Mouse (Mus musculus): Measurements from ENCODE around the gene Gucd1. TPM values are rescaled to one million over a fixed set of nuclear protein-coding genes. Genes with fewer than 3 reads are reported as not detected.
"Not testable (repeated sequence)": the region's sequence is repeated elsewhere in the genome, so short reads cannot be mapped to it uniquely, and the experiment has no call there.

Gene Gucd1
- polyA plus RNA-seq, 1 experiment from 2014 or later: 48.7 TPM

GRCm38 (mm10) chr10:75462728-75463127, 55.0 kb downstream of the Gucd1 start:
- Histone ChIP-seq H3K27me3 (no peaks in the 10 kb centered on the region), H3K4me1 (replicated peaks) (no peaks in the 10 kb centered on the region), H3K9me3 (replicated peaks) (no peaks in the 10 kb centered on the region), H3K36me3 (no peaks in the 10 kb centered on the region), H3K27ac (no peak overlapping the region), H3K4me2 (no peak overlapping the region), H3K9ac (no peak overlapping the region), H3K4me3 (replicated peaks) (no peak overlapping the region)
- DNase-seq: no peak
- 76% methylated on average over 3 of the region's 3 CpGs for WGBS (ENCODE audit: insufficient replicate concordance)
- no peak for ATAC-seq (ENCODE audit: low read depth)

DNA sequence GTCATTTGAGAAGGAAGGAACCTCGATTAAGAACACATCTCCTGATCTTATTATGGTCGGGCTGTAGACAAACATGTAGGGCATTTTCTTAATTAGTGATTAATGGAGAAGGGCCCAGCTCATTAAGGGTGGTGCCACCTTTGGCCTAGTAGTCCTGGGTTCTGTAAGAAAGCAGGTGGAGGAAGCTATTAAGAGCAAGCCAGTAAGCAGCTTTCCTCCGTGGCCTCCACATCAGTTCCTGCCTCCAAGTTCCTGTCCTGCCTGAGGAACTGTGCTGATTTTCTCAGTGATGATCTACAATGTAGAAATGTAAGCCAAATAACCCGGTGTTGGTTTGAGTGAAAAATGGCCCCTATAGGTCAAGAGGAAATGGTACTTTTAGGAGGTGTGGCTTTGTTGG, 59.4 kb downstream of the Gucd1 start:
- Histone ChIP-seq H3K36me3 (no peaks in the 10 kb centered on the region), H3K27me3 (no peaks in the 10 kb centered on the region), H3K27ac (no peak overlapping the region), H3K4me2 (no peak overlapping the region), H3K9ac (no peak overlapping the region), H3K4me3 (replicated peaks) (no peak overlapping the region), H3K9me3 (replicated peaks) (no peaks in the 10 kb centered on the region), H3K4me1 (replicated peaks) (no peaks in the 10 kb centered on the region)
- no peak for ATAC-seq (ENCODE audit: low read depth)
- DNase-seq: no peak
- 51% methylated on average over 4 of the region's 4 CpGs for WGBS (ENCODE audit: insufficient replicate concordance)

GRCm38 (mm10) chr10:75457852-75458251, 59.9 kb downstream of the Gucd1 start:
- Histone ChIP-seq H3K27ac (no peak overlapping the region), H3K36me3 (no peaks in the 10 kb centered on the region), H3K4me1 (replicated peaks) (no peaks in the 10 kb centered on the region), H3K9ac (no peak overlapping the region), H3K9me3 (replicated peaks) (no peaks in the 10 kb centered on the region), H3K4me2 (no peak overlapping the region), H3K4me3 (replicated peaks) (no peak overlapping the region), H3K27me3 (no peaks in the 10 kb centered on the region)
- WGBS (ENCODE audit: insufficient replicate concordance): 55% methylated on average over 1 of the region's 1 CpGs
- ATAC-seq (ENCODE audit: low read depth) (no peak), DNase-seq (no peak)

GRCm38 (mm10) chr10:75456061-75456831, 61.5 kb downstream of the Gucd1 start:
- H3K36me3 ChIP-seq, H3K9ac ChIP-seq: not testable (repeated sequence)
- WGBS (ENCODE audit: insufficient replicate concordance): 70% methylated on average over 11 of the region's 18 CpGs

DNA sequence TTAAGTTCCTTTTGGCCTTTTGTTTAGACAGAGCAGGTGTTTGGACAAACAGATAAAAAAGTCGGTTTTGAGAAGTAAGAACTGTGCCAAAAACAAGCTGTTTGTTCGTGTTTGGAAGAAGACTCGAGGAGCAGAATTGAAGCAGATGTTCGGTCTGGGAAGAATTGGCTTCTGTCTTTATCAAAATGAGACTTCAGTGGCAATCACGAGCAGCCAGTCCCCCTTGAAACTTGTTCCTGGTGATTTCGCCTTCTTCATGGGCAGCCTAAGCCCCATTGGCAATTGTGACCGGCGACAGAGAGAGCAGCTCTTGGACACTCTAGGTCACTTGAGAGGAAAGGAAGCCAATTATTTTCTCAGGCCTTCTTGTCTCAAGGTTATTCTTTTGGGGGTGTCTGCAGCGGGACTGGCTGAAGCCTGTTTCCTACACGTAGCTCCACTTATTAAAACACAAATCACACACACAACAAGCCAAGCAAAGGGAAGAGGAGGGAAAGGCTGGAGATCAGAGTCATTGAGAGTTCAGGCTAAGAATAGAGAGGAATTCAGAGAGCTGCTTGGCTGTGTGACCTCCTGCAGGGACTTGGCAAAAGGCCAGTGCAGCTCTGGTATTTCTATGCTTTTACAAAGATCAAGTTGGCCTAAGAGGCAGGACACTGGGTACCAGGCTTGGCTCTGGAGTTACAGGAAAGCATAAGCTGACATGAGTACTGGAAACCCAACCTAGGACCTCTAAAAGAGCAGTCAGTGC, 66.6 kb downstream of the Gucd1 start:
- Histone ChIP-seq H3K9ac (no peak overlapping the region), H3K4me3 (replicated peaks) (no peak overlapping the region), H3K4me1 (replicated peaks) (peaks cover 5% of the 10 kb centered on the region; the same call in 1 of the 2 replicates), H3K36me3 (no peaks in the 10 kb centered on the region), H3K27ac (no peak overlapping the region), H3K27me3 (peaks cover 3% of the 10 kb centered on the region; the same call in 1 of the 2 replicates), H3K9me3 (replicated peaks) (no peaks in the 10 kb centered on the region), H3K4me2 (no peak overlapping the region)
- DNase-seq (no peak), ATAC-seq (ENCODE audit: low read depth) (no peak)
- WGBS (ENCODE audit: insufficient replicate concordance): 47% methylated on average over 10 of the region's 10 CpGs

More at GRCm38 (mm10) chr10:75456061-75456831, 61.5 kb downstream of the Gucd1 start:
- not testable (repeated sequence) for H3K9me3 ChIP-seq (replicated peaks); DNase-seq; H3K27ac ChIP-seq; H3K4me2 ChIP-seq; H3K27me3 ChIP-seq; H3K4me1 ChIP-seq (replicated peaks); H3K4me3 ChIP-seq (replicated peaks); ATAC-seq (ENCODE audit: low read depth)

DNA sequence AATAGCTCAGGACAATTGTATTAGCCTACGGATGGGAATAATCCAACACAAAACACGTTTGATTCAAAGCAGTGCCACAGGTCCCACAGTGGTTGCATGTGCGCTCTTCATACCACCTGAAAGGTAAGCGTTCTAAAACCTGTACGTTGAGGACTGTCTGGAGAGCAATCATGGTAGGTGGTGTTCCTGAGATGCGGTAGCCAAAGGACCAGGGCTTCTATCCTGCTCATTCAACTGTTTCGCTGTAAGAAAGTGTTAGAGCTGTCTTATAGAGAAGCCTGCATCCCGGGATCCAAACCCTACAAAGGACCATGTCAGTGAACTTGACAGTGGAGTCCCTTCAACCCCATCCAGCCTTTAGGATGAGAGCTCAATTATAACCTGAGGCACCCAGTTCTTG, 67.4 kb downstream of the Gucd1 start:
- Histone ChIP-seq H3K4me1 (replicated peaks) (peaks cover 5% of the 10 kb centered on the region; the same call in 1 of the 2 replicates), H3K27ac (no peak overlapping the region), H3K36me3 (no peaks in the 10 kb centered on the region), H3K4me2 (no peak overlapping the region), H3K9me3 (replicated peaks) (no peaks in the 10 kb centered on the region), H3K4me3 (replicated peaks) (no peak overlapping the region), H3K9ac (no peak overlapping the region), H3K27me3 (peaks cover 3% of the 10 kb centered on the region; the same call in 1 of the 2 replicates)
- WGBS (ENCODE audit: insufficient replicate concordance): 62% methylated on average over 8 of the region's 8 CpGs
- ATAC-seq (ENCODE audit: low read depth) (no peak), DNase-seq (no peak)

DNA sequence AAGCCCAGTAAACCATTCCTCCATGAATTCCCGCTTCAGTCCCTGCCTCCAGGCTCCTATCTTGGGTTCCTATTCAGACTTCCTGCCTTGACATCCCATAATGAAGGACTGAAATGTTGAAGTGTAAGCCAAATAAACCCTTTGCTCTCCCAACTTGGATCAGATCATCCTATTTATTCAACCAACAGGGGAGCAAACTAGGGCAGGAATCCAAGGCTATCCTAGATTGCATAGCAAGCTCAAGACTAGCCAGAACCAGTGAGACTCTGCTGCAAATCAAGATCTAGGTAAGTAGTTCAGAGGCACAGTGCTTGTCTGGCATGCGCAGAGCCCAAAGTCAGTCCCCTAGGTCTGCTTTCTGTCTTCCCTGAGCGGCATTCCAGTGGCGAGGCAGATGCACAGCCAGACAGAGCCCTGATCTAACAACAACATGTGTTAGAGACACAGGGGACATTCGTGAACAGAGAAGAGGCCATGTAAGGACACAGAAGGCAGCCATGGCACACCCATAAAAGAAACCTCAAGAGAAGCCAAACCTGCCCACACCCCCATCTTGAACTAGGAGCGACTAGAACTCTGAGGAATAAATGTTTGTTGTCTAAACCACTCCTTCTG, 68.9 kb downstream of the Gucd1 start:
- WGBS (ENCODE audit: insufficient replicate concordance): 58% methylated on average over 6 of the region's 6 CpGs
- no peak overlapping the region for H3K27ac ChIP-seq
- peaks cover 3% of the 10 kb centered on the region; the same call in 1 of the 2 replicates for H3K27me3 ChIP-seq
- ATAC-seq (ENCODE audit: low read depth) (no peak), DNase-seq (no peak)
- no peak overlapping the region for H3K4me3 ChIP-seq (replicated peaks)
- H3K9me3 ChIP-seq (replicated peaks): no peaks in the 10 kb centered on the region
- no peaks in the 10 kb centered on the region for H3K36me3 ChIP-seq
- no peak overlapping the region for H3K4me2 ChIP-seq
- H3K9ac ChIP-seq: no peak overlapping the region
- H3K4me1 ChIP-seq (replicated peaks): peaks cover 16% of the 10 kb centered on the region; the same call in 1 of the 2 replicates

DNA sequence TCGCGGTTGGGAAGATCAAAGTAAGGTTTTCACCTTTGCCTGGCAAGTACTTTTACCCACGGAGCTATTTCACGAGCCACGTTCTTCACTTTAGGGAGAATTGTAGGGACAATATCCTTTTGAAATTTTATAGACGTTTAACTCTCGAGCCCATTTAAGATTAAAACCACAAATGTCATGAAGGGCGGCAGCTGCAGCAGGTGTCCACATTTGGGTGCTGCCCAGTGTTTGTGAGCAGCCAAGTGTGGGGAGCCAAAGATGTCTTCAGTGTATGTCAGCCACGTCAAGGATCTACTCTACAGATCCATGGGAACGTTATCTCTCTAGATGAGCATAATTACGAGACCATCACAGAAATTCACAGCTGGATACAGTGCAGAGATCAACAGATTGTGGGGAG, 70.3 kb downstream of the Gucd1 start:
- H3K27me3 ChIP-seq: peaks cover 3% of the 10 kb centered on the region; the same call in 1 of the 2 replicates
- ATAC-seq (ENCODE audit: low read depth): no peak
- DNase-seq: no peak
- 64% methylated on average over 11 of the region's 11 CpGs for WGBS (ENCODE audit: insufficient replicate concordance)
- no peaks in the 10 kb centered on the region for H3K9me3 ChIP-seq (replicated peaks)
- no peak overlapping the region for H3K4me2 ChIP-seq
- H3K9ac ChIP-seq: no peak overlapping the region
- no peak overlapping the region for H3K27ac ChIP-seq
- no peaks in the 10 kb centered on the region for H3K36me3 ChIP-seq
- H3K4me3 ChIP-seq (replicated peaks): no peak overlapping the region
- peaks cover 16% of the 10 kb centered on the region; the same call in 1 of the 2 replicates for H3K4me1 ChIP-seq (replicated peaks)

GRCm38 (mm10) chr10:75446501-75447083, 71.2 kb downstream of the Gucd1 start:
- Histone ChIP-seq H3K36me3 (no peaks in the 10 kb centered on the region), H3K4me2 (no peak overlapping the region), H3K9me3 (replicated peaks) (no peaks in the 10 kb centered on the region), H3K27ac (no peak overlapping the region), H3K4me1 (replicated peaks) (peaks cover 16% of the 10 kb centered on the region; the same call in 1 of the 2 replicates), H3K4me3 (replicated peaks) (no peak overlapping the region), H3K9ac (no peak overlapping the region), H3K27me3 (peaks cover 3% of the 10 kb centered on the region; the same call in 1 of the 2 replicates)
- WGBS (ENCODE audit: insufficient replicate concordance): 46% methylated on average over 13 of the region's 13 CpGs
- ATAC-seq (ENCODE audit: low read depth): no peak
- DNase-seq: no peak

- Histone ChIP-seq H3K4me3 (replicated peaks) (no peak overlapping the region), H3K36me3 (no peaks in the 10 kb centered on the region), H3K27ac (no peak overlapping the region), H3K9ac (no peak overlapping the region), H3K4me1 (replicated peaks) (0 out of 2 replicates have a peak, but pooled peaks cover 16% of the 10 kb centered on the region), H3K27me3 (peaks cover 3% of the 10 kb centered on the region; the same call in 1 of the 2 replicates), H3K4me2 (no peak overlapping the region), H3K9me3 (replicated peaks) (no peaks in the 10 kb centered on the region)
- 52% methylated on average over 8 of the region's 8 CpGs for WGBS (ENCODE audit: insufficient replicate concordance)
- DNase-seq (no peak), ATAC-seq (ENCODE audit: low read depth) (no peak)
These were observed 72.7 kb downstream of the Gucd1 start for GRCm38 (mm10) chr10:75445030-75445429.
